Comparison of ENCODE assay signal across 21 mouse cellular contexts in the genomic region with DNA sequence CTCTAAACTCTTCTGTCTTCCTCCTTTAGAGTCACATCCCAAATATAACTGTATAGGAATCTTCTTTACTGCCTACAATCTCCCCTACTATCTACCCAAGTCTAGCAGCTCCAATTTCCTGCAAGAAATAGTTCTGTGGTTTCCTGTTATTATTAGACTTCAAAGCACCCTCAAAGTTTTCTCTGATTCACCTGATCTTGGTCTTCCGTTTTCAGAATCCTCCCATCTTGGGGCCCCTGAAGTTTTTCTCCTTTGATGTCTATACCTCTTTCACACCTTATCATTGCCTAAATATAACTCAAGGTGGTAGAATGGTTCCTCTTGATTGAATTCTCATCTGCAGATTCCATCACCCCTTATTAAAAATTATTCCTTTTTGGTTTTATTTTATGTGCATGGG.
DNase-seq lines count a peak whose midpoint lies in the region; TF ChIP-seq lines count a peak whose summit lies in the region.
"Had no signal": no experiment of that assay in that cellular context is flagged by ENCODE, and none has a peak within 500 bp of the region (broad histone marks: within the 10 kb centered on the region; RNA-seq: fewer than 3 reads in every experiment).

No protein-coding gene starts in this region.

- H3K36me3 ChIP-seq in ES-Bruce4 (ENCODE audit: control insufficient read depth, insufficient read depth, low read length, poor library complexity, severe bottlenecking): no peaks in the 10 kb centered on the region
- H3K36me3 ChIP-seq: embryonic facial prominence, embryonic 13.5 days; embryonic facial prominence, embryonic 15.5 days; forebrain, embryonic 10.5 days; forebrain, embryonic 12.5 days had no signal

- TF ChIP-seq EP300 in ES-Bruce4 (IDR thresholded peaks at IDR 0.05; ENCODE audit: insufficient read depth, low read depth, low read length): no peak

- peak overlapping the region; percentile 61; the same call in 1 of the 2 replicates for H3K27ac ChIP-seq in ES-Bruce4 (ENCODE audit: insufficient read depth, low read length)
- H3K27ac ChIP-seq: embryonic facial prominence, embryonic 13.5 days; embryonic facial prominence, embryonic 15.5 days; forebrain, embryonic 10.5 days; forebrain, embryonic 12.5 days had no signal

- H3K4me1 ChIP-seq in ES-Bruce4 (ENCODE audit: control insufficient read depth, insufficient read depth, low read length): peaks cover 12% of the 10 kb centered on the region
- H3K4me1 ChIP-seq: embryonic facial prominence, embryonic 13.5 days; embryonic facial prominence, embryonic 15.5 days had no signal

- H3K9ac ChIP-seq in ES-Bruce4 (ENCODE audit: low read depth, poor library complexity, severe bottlenecking): no peak overlapping the region
- H3K9ac ChIP-seq: embryonic facial prominence, embryonic 13.5 days; embryonic facial prominence, embryonic 15.5 days; forebrain, embryonic 12.5 days had no signal

- 0 out of 2 replicates have a peak, but pooled peaks cover 3% of the 10 kb centered on the region for H3K9me3 ChIP-seq in ES-Bruce4 (replicated peaks; ENCODE audit: control insufficient read depth, insufficient read depth, low read length, poor library complexity, severe bottlenecking)
- H3K9me3 ChIP-seq: embryonic facial prominence, embryonic 13.5 days; embryonic facial prominence, embryonic 15.5 days; forebrain, embryonic 10.5 days; forebrain, embryonic 12.5 days had no signal

- no peaks in the 10 kb centered on the region for H3K27me3 ChIP-seq in ES-Bruce4 (ENCODE audit: control insufficient read depth, insufficient read depth, low read length, poor library complexity, severe bottlenecking)
- H3K27me3 ChIP-seq: CH12.LX; embryonic facial prominence, embryonic 13.5 days; embryonic facial prominence, embryonic 15.5 days; forebrain, embryonic 12.5 days had no signal

- no peak for TF ChIP-seq POLR2A in ES-Bruce4 (IDR thresholded peaks at IDR 0.05; ENCODE audit: insufficient read depth, low read length)

- TF ChIP-seq CTCF in ES-Bruce4 (IDR thresholded peaks at IDR 0.05; ENCODE audit: low read depth, low read length): no peak

- no peak overlapping the region for H3K4me3 ChIP-seq in ES-Bruce4 (ENCODE audit: low read depth, low read length)
- H3K4me3 ChIP-seq: embryonic facial prominence, embryonic 13.5 days; embryonic facial prominence, embryonic 15.5 days; erythroblast, embryonic 14.5 days; forebrain, embryonic 10.5 days; forebrain, embryonic 12.5 days had no signal

- peak; percentile 51 for DNase-seq in CD4-positive, CD25-positive, alpha-beta regulatory T cell, adult 2 months (ENCODE audit: low read depth, low spot score)
- peak; percentile 23 for DNase-seq in induced T-regulatory cell, adult 2 months (ENCODE audit: low read depth)
- peak; percentile 22 for DNase-seq in naive thymus-derived CD4-positive, alpha-beta T cell, adult 2 months (ENCODE audit: low read depth)
- DNase-seq in left cerebral cortex, adult 8-10 months (ENCODE audit: low spot score in 2 of 2): no peak
- DNase-seq in embryo, embryonic 11 days: no peak
- DNase-seq in kidney, postnatal 10 days: no peak
- DNase-seq in gastrocnemius, adult 8-10 months (ENCODE audit: low spot score in 2 of 2): no peak
- DNase-seq: adrenal gland, adult 8-10 months; adrenal gland, postnatal 14 days; adrenal gland, postnatal 36 days; cerebellum, adult 11-12 months; cerebellum, adult 9-10 months; cerebellum, postnatal 10 days; cerebellum, postnatal 25 days had no signal

Comparison
In these comparisons a context has a peak if more than half of its experiments do, and no peak if none do; other contexts are left out.
1. DNase-seq: peak in CD4-positive, CD25-positive, alpha-beta regulatory T cell, adult 2 months (single experiment), induced T-regulatory cell, adult 2 months (single experiment) and naive thymus-derived CD4-positive, alpha-beta T cell, adult 2 months (single experiment); none in left cerebral cortex, adult 8-10 months (0 of 2), embryo, embryonic 11 days (single experiment), kidney, postnatal 10 days (single experiment) and gastrocnemius, adult 8-10 months (0 of 2).